Mouse (Mus musculus): Measurements from ENCODE around the gene Tas2r140. TPM values are rescaled to one million over a fixed set of nuclear protein-coding genes. Genes with fewer than 3 reads are reported as not detected.

The Tas2r140 gene
- total and polyA plus RNA-seq, 3 experiments, result not detected

DNA sequence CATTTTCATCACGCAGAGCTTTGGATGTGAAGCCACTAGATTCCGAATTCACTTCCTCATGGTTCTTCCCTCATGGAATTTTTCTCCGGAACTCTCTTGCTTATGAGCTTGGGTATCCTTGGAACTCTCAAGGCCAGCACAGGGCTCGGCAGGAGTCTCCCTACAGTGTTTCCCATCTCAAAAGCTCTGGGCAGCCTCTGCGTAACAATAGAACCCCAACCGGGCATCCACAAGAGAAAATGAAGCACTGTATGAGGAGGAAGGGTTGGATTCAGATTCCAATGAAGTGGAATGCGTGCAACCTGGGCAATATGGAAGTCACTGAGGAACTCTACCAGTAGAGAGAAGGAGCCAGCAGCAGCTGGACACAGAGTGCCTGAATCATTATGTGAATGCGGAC, 36.6 kb upstream of the Tas2r140 start:
- Histone ChIP-seq H3K9ac (ENCODE audit: insufficient read depth, low read depth) (no peak overlapping the region), H3K4me2 (ENCODE audit: insufficient read depth, low read depth, poor library complexity, severe bottlenecking) (no peak overlapping the region), H3K27me3 (replicated peaks) (no peaks in the 10 kb centered on the region), H3K36me3 (replicated peaks in 1 of 2; ENCODE audit: control insufficient read depth in 1 of 2, insufficient read depth in 1 of 2, low read length in 1 of 2) (no peaks in the 10 kb centered on the region), H3K4me3 (replicated peaks in 1 of 3; ENCODE audit: low read depth in 2 of 3, low read length in 2 of 3, poor library complexity in 1 of 3) (no peak overlapping the region), H3K79me2 (replicated peaks; ENCODE audit: control insufficient read depth, extremely low read depth, insufficient read depth, poor library complexity, severe bottlenecking) (no peaks in the 10 kb centered on the region), H3K4me1 (ENCODE audit: control insufficient read depth in 1 of 2, insufficient read depth in 2 of 2) (no peaks in the 10 kb centered on the region; a peak in 1 of 4 replicates), H3K9me3 (replicated peaks; ENCODE audit: low read length) (no peaks in the 10 kb centered on the region), H3K27ac (ENCODE audit: insufficient read depth, low read depth) (no peak overlapping the region)
- DNase-seq (ENCODE audit: extremely low read depth), result no peak
- in situ Hi-C loops (cut with MboI; ENCODE audit: low pct_ligation_motif_present, low pct_unique_long_range_greater_than_20kb, low sequenced_read_pairs), result no loop called here
- dilution Hi-C loops (cut with MboI; ENCODE audit: extremely low pct_ligation_motif_present, extremely low pct_unique_long_range_greater_than_20kb, low sequenced_read_pairs), result no loop called here
- TF ChIP-seq USF2 (conservative IDR thresholded peaks at IDR 0.05; ENCODE audit: low read depth, low read length) (no peak), UBTF (IDR thresholded peaks at IDR 0.05; ENCODE audit: low read depth, low read length) (no peak), ETS1 (conservative IDR thresholded peaks at IDR 0.05; ENCODE audit: low read depth, low read length) (no peak), IRF4 (IDR thresholded peaks at IDR 0.05; ENCODE audit: low read depth, low read length) (no peak), KAT2A (IDR thresholded peaks at IDR 0.05; ENCODE audit: insufficient replicate concordance, low read length) (no peak), BHLHE40 (IDR thresholded peaks at IDR 0.05; ENCODE audit: low read depth, low read length) (no peak), MAX (IDR thresholded peaks at IDR 0.05; ENCODE audit: low read length) (no peak), ZC3H11A (IDR thresholded peaks at IDR 0.05; ENCODE audit: low read depth, low read length) (no peak), E2F4 (IDR thresholded peaks at IDR 0.05; ENCODE audit: insufficient replicate concordance, low read depth, low read length) (no peak), MXI1 (IDR thresholded peaks at IDR 0.05; ENCODE audit: low read depth, low read length) (no peak), NELFE (IDR thresholded peaks at IDR 0.05; ENCODE audit: low read depth, low read length) (no peak), CHD2 (IDR thresholded peaks at IDR 0.05; ENCODE audit: low read length) (no peak), NRF1 (IDR thresholded peaks at IDR 0.05; ENCODE audit: low read depth, low read length) (no peak), CTCF (conservative IDR thresholded peaks at IDR 0.05 in 1 of 2, IDR thresholded peaks at IDR 0.05 in 1 of 2; ENCODE audit: low read depth in 2 of 2, low read length in 2 of 2) (no peak), ZNF384 (IDR thresholded peaks at IDR 0.05; ENCODE audit: low read depth, low read length) (no peak), MAZ (IDR thresholded peaks at IDR 0.05; ENCODE audit: low read depth, low read length) (no peak), USF1 (IDR thresholded peaks at IDR 0.05; ENCODE audit: low read depth, low read length) (no peak), MYC (IDR thresholded peaks at IDR 0.05; ENCODE audit: low read depth, low read length) (no peak), SIN3A (IDR thresholded peaks at IDR 0.05; ENCODE audit: low read length) (no peak), MAFK (IDR thresholded peaks at IDR 0.05; ENCODE audit: insufficient replicate concordance, low read length) (no peak)

DNA sequence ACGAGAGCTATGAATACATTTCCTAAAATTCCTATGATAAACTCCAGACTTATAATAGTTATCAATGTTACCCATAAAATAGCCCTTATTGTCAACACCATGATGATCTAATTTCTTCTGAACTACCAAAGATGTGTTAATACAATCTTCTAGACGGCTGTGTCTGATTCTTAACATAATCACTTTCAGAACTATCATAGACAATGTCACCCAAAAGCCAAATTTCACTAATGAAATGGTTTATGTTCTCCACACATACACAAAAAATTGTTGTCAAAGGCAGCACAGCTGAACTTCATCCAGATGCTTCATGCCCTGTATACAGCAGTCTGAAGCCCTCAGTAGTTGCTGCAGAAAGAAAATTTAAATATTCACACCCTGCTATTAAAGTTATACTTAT, 18.6 kb downstream of the Tas2r140 start, which contains the start of gene Tas2r103:
Tas2r103 (minus strand) TSS at position 101 of the 400 bp plus-strand sequence.
- no peaks in the 10 kb centered on the region for H3K36me3 ChIP-seq (replicated peaks in 1 of 2; ENCODE audit: control insufficient read depth in 1 of 2, insufficient read depth in 1 of 2, low read length in 1 of 2)
- H3K4me1 ChIP-seq (ENCODE audit: control insufficient read depth in 1 of 2, insufficient read depth in 2 of 2), result no peaks in the 10 kb centered on the region
- TF ChIP-seq MAX (IDR thresholded peaks at IDR 0.05; ENCODE audit: low read length), result no peak
- dilution Hi-C loops (cut with MboI; ENCODE audit: extremely low pct_ligation_motif_present, extremely low pct_unique_long_range_greater_than_20kb, low sequenced_read_pairs) (no loop called here), in situ Hi-C loops (cut with MboI; ENCODE audit: low pct_ligation_motif_present, low pct_unique_long_range_greater_than_20kb, low sequenced_read_pairs) (no loop called here)
- DNase-seq (ENCODE audit: extremely low read depth), result no peak
- no peak within 1 kb of the TSS for H3K27ac ChIP-seq (ENCODE audit: insufficient read depth, low read depth)
- no peak within 1 kb of the TSS for H3K9ac ChIP-seq (ENCODE audit: insufficient read depth, low read depth)
- no peaks in the 10 kb centered on the region for H3K9me3 ChIP-seq (replicated peaks; ENCODE audit: low read length)
- no peak within 1 kb of the TSS for H3K4me2 ChIP-seq (ENCODE audit: insufficient read depth, low read depth, poor library complexity, severe bottlenecking)
- no peak within 1 kb of the TSS for H3K4me3 ChIP-seq (replicated peaks in 1 of 3; ENCODE audit: low read depth in 2 of 3, low read length in 2 of 3, poor library complexity in 1 of 3)
- no peaks in the 10 kb centered on the region for H3K79me2 ChIP-seq (replicated peaks; ENCODE audit: control insufficient read depth, extremely low read depth, insufficient read depth, poor library complexity, severe bottlenecking)
- H3K27me3 ChIP-seq (replicated peaks), result peaks cover 2% of the 10 kb centered on the region

Other genes starting within 250 kb of the Tas2r140 start
- gene Tas2r123, start 208.7 kb downstream of the Tas2r140 start, total RNA-seq (2012; rRNA removed), result not detected in 2 replicates
- gene Tas2r123, start 208.7 kb downstream of the Tas2r140 start, total RNA-seq (2014; rRNA removed), result not detected in 2 replicates
- gene Tas2r123, start 208.7 kb downstream of the Tas2r140 start, polyA plus RNA-seq (2012; ENCODE audit: insufficient read length, low read depth), result not detected in 2 replicates
- gene Tas2r116, start 200.4 kb downstream of the Tas2r140 start, total RNA-seq (2012; rRNA removed), result not detected in 2 replicates
- not detected in 2 replicates for gene Tas2r116, start 200.4 kb downstream of the Tas2r140 start, total RNA-seq (2014; rRNA removed)
- gene Tas2r116, start 200.4 kb downstream of the Tas2r140 start, polyA plus RNA-seq (2012; ENCODE audit: insufficient read length, low read depth), result not detected in 2 replicates
- gene Tas2r110, start 187.8 kb downstream of the Tas2r140 start, total RNA-seq (2012; rRNA removed), result not detected in 2 replicates
- not detected in 2 replicates for gene Tas2r110, start 187.8 kb downstream of the Tas2r140 start, total RNA-seq (2014; rRNA removed)
- not detected in 2 replicates for gene Tas2r110, start 187.8 kb downstream of the Tas2r140 start, polyA plus RNA-seq (2012; ENCODE audit: insufficient read length, low read depth)
- not detected in 2 replicates for gene Tas2r113, start 162.8 kb downstream of the Tas2r140 start, total RNA-seq (2012; rRNA removed)
- gene Tas2r113, start 162.8 kb downstream of the Tas2r140 start, total RNA-seq (2014; rRNA removed), result not detected in 2 replicates
- gene Tas2r113, start 162.8 kb downstream of the Tas2r140 start, polyA plus RNA-seq (2012; ENCODE audit: insufficient read length, low read depth), result not detected in 2 replicates
- gene Tas2r125, start 146.2 kb downstream of the Tas2r140 start, total RNA-seq (2012; rRNA removed), result not detected in 2 replicates
- gene Tas2r125, start 146.2 kb downstream of the Tas2r140 start, total RNA-seq (2014; rRNA removed), result not detected in 2 replicates
- not detected in 2 replicates for gene Tas2r125, start 146.2 kb downstream of the Tas2r140 start, polyA plus RNA-seq (2012; ENCODE audit: insufficient read length, low read depth)
- not detected in 2 replicates for gene Tas2r129, start 104.7 kb downstream of the Tas2r140 start, total RNA-seq (2012; rRNA removed)
- not detected in 2 replicates for gene Tas2r129, start 104.7 kb downstream of the Tas2r140 start, total RNA-seq (2014; rRNA removed)
- not detected in 2 replicates for gene Tas2r129, start 104.7 kb downstream of the Tas2r140 start, polyA plus RNA-seq (2012; ENCODE audit: insufficient read length, low read depth)
- not detected in 2 replicates for gene Tas2r131, start 97.9 kb downstream of the Tas2r140 start, total RNA-seq (2012; rRNA removed)
- not detected in 2 replicates for gene Tas2r131, start 97.9 kb downstream of the Tas2r140 start, total RNA-seq (2014; rRNA removed)
- not detected in 2 replicates for gene Tas2r131, start 97.9 kb downstream of the Tas2r140 start, polyA plus RNA-seq (2012; ENCODE audit: insufficient read length, low read depth)
- not detected in 2 replicates for gene Tas2r109, start 74.9 kb downstream of the Tas2r140 start, total RNA-seq (2012; rRNA removed)
- gene Tas2r109, start 74.9 kb downstream of the Tas2r140 start, total RNA-seq (2014; rRNA removed), result not detected in 2 replicates
- gene Tas2r109, start 74.9 kb downstream of the Tas2r140 start, polyA plus RNA-seq (2012; ENCODE audit: insufficient read length, low read depth), result not detected in 2 replicates
- gene Tas2r103, start 18.7 kb downstream of the Tas2r140 start, total RNA-seq (2012; rRNA removed), result not detected in 2 replicates
- gene Tas2r103, start 18.7 kb downstream of the Tas2r140 start, total RNA-seq (2014; rRNA removed), result not detected in 2 replicates
- not detected in 2 replicates for gene Tas2r103, start 18.7 kb downstream of the Tas2r140 start, polyA plus RNA-seq (2012; ENCODE audit: insufficient read length, low read depth)
- 29.1 and 33.3 TPM in 2 replicates for gene Smim10l1, start 49.1 kb upstream of the Tas2r140 start, total RNA-seq (2012; rRNA removed)
- 60.3 and 65.5 TPM in 2 replicates for gene Smim10l1, start 49.1 kb upstream of the Tas2r140 start, total RNA-seq (2014; rRNA removed)
- gene Smim10l1, start 49.1 kb upstream of the Tas2r140 start, polyA plus RNA-seq (2012; ENCODE audit: insufficient read length, low read depth), result 33.7 and 40.6 TPM in 2 replicates
- not detected in 2 replicates for gene 5530400C23Rik, start 236.4 kb upstream of the Tas2r140 start, total RNA-seq (2012; rRNA removed)
- gene 5530400C23Rik, start 236.4 kb upstream of the Tas2r140 start, total RNA-seq (2014; rRNA removed), result not detected in 2 replicates
- gene 5530400C23Rik, start 236.4 kb upstream of the Tas2r140 start, polyA plus RNA-seq (2012; ENCODE audit: insufficient read length, low read depth), result not detected in 2 replicates